Mouse (Mus musculus) E14TG2a.4 (cell line): ENCODE measurements around the gene Slc8a1.

Experiments used
- H3K27me3 ChIP-seq: 2 replicates; pipeline ENCODE4 v1.6.1; 2014; ENCODE audit warnings: low read length, control low read depth; ENCODE audit not compliant: insufficient read depth
- H3K36me3 ChIP-seq: 2 replicates; pipeline ENCODE4 v1.6.1; 2014; ENCODE audit warnings: low read length, control low read depth; ENCODE audit not compliant: insufficient read depth
- H3K4me1 ChIP-seq: replicated peaks from 2 replicates; pipeline ENCODE4 v1.6.1; 2014; ENCODE audit warnings: low read depth, low read length, control low read depth
- H3K4me3 ChIP-seq: replicated peaks from 2 replicates; pipeline ENCODE4 v1.5.1; 2014; ENCODE audit warnings: mild to moderate bottlenecking, low read length
- H3K9me3 ChIP-seq: 2 replicates; pipeline ENCODE4 v1.6.1; 2014; ENCODE audit warnings: low read length, control low read depth
- CTCF ChIP-seq: conservative IDR thresholded peaks from 2 replicates; pipeline ENCODE4 v1.5.1; 2014; ENCODE audit warnings: low read length
- NANOG ChIP-seq: IDR thresholded peaks from 2 replicates; pipeline ENCODE4 v1.6.1; 2014; ENCODE audit warnings: borderline replicate concordance, low read length, mixed read lengths
- POU5F1 ChIP-seq: IDR thresholded peaks from 2 replicates; pipeline ENCODE4 v1.6.1; 2014; ENCODE audit warnings: low read length, borderline replicate concordance

Slc8a1 gene

GRCm38 (mm10) chr17:81618461-81618860 is 119.7 kb downstream of the Slc8a1 start:
- TF ChIP-seq POU5F1 (no peak), CTCF (no peak), NANOG (no peak)

GRCm38 (mm10) chr17:81616326-81616725 is 121.9 kb downstream of the Slc8a1 start:
- Histone ChIP-seq H3K27me3 (no peaks in the 10 kb centered on the region), H3K4me1 (no peaks in the 10 kb centered on the region; the same call in 1 of the 2 replicates), H3K4me3 (no peak overlapping the region), H3K9me3 (no peaks in the 10 kb centered on the region), H3K36me3 (no peaks in the 10 kb centered on the region)
- TF ChIP-seq CTCF (no peak), NANOG (no peak), POU5F1 (no peak)

More at GRCm38 (mm10) chr17:81618461-81618860, 119.7 kb downstream of the Slc8a1 start:
- no peaks in the 10 kb centered on the region for H3K9me3 ChIP-seq
- H3K4me1 ChIP-seq: no peaks in the 10 kb centered on the region; the same call in 1 of the 2 replicates
- H3K36me3 ChIP-seq: no peaks in the 10 kb centered on the region
- H3K4me3 ChIP-seq: no peak overlapping the region
- H3K27me3 ChIP-seq: no peaks in the 10 kb centered on the region

GRCm38 (mm10) chr17:81615391-81615790 is 122.8 kb downstream of the Slc8a1 start:
- Histone ChIP-seq H3K4me1 (no peaks in the 10 kb centered on the region; the same call in 1 of the 2 replicates), H3K36me3 (no peaks in the 10 kb centered on the region), H3K4me3 (no peak overlapping the region), H3K27me3 (no peaks in the 10 kb centered on the region), H3K9me3 (no peaks in the 10 kb centered on the region)
- no peak for TF ChIP-seq NANOG
- TF ChIP-seq POU5F1: no peak
- no peak for TF ChIP-seq CTCF

- no peak overlapping the region for H3K4me3 ChIP-seq
- H3K36me3 ChIP-seq: no peaks in the 10 kb centered on the region
- TF ChIP-seq POU5F1 (no peak), CTCF (no peak), NANOG (no peak)
- no peaks in the 10 kb centered on the region for H3K27me3 ChIP-seq
- no peaks in the 10 kb centered on the region for H3K9me3 ChIP-seq
- H3K4me1 ChIP-seq: no peaks in the 10 kb centered on the region
These were observed 130.7 kb downstream of the Slc8a1 start for GRCm38 (mm10) chr17:81607515-81607914.

GRCm38 (mm10) chr17:81606084-81606483 is 132.1 kb downstream of the Slc8a1 start:
- no peaks in the 10 kb centered on the region for H3K27me3 ChIP-seq
- TF ChIP-seq NANOG (no peak), POU5F1 (no peak), CTCF (no peak)

GRCm38 (mm10) chr17:81605219-81605660 is 132.9 kb downstream of the Slc8a1 start:
- H3K9me3 ChIP-seq: no peaks in the 10 kb centered on the region
- H3K4me1 ChIP-seq: no peaks in the 10 kb centered on the region
- H3K4me3 ChIP-seq: no peak overlapping the region
- no peaks in the 10 kb centered on the region for H3K36me3 ChIP-seq
- H3K27me3 ChIP-seq: no peaks in the 10 kb centered on the region
- TF ChIP-seq CTCF: no peak
- TF ChIP-seq POU5F1: no peak

More at GRCm38 (mm10) chr17:81606084-81606483, 132.1 kb downstream of the Slc8a1 start:
- Histone ChIP-seq H3K4me3 (no peak overlapping the region), H3K4me1 (no peaks in the 10 kb centered on the region), H3K36me3 (no peaks in the 10 kb centered on the region), H3K9me3 (no peaks in the 10 kb centered on the region)

GRCm38 (mm10) chr17:81599072-81599471 is 139.1 kb downstream of the Slc8a1 start:
- H3K9me3 ChIP-seq: no peaks in the 10 kb centered on the region
- TF ChIP-seq NANOG (no peak), CTCF (no peak), POU5F1 (no peak)
- H3K4me1 ChIP-seq: no peaks in the 10 kb centered on the region
- H3K36me3 ChIP-seq: no peaks in the 10 kb centered on the region
- H3K27me3 ChIP-seq: no peaks in the 10 kb centered on the region
- H3K4me3 ChIP-seq: no peak overlapping the region

GRCm38 (mm10) chr17:81589791-81590190 is 148.4 kb downstream of the Slc8a1 start:
- Histone ChIP-seq H3K27me3 (no peaks in the 10 kb centered on the region), H3K36me3 (no peaks in the 10 kb centered on the region), H3K4me3 (no peak overlapping the region), H3K4me1 (no peaks in the 10 kb centered on the region), H3K9me3 (no peaks in the 10 kb centered on the region; the same call in 1 of the 2 replicates)
- no peak for TF ChIP-seq POU5F1
- no peak for TF ChIP-seq NANOG
- no peak for TF ChIP-seq CTCF

GRCm38 (mm10) chr17:81586759-81587158 is 151.4 kb downstream of the Slc8a1 start:
- H3K9me3 ChIP-seq: no peaks in the 10 kb centered on the region; the same call in 1 of the 2 replicates
- no peaks in the 10 kb centered on the region for H3K4me1 ChIP-seq
- no peaks in the 10 kb centered on the region for H3K36me3 ChIP-seq
- no peak for TF ChIP-seq CTCF
- TF ChIP-seq NANOG: no peak
- no peak for TF ChIP-seq POU5F1
- H3K27me3 ChIP-seq: no peaks in the 10 kb centered on the region
- H3K4me3 ChIP-seq: no peak overlapping the region
